Mouse (Mus musculus): Measurements from ENCODE around the gene Akt1s1. TPM values are rescaled to one million over a fixed set of nuclear protein-coding genes. Genes with fewer than 3 reads are reported as not detected.

Gene Akt1s1
- polyA plus RNA-seq, 1 experiment from 2014 or later, result 105 TPM

DNA sequence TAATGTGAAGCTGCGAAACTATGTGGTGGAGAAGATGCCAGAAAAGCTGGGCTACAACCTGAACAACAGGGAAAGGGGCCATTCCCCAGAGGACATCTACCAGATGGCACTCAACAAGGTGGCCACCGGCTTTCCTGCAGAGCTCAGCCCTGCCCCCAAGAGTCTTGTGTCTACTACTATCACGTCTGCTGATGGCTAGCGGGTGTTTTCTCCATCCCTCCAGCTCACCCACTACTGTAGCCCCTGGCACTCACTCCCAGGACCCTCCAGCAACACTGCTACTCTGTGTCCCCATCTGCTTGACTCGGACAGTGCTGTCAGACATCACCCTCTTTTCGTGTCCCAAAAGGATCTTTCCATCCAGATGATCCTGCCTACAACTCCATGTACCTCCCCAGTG, 10.7 kb upstream of the Akt1s1 start:
- Histone ChIP-seq H3K4me1 (ENCODE audit: control insufficient read depth, insufficient read depth, low read length) (peaks cover 18% of the 10 kb centered on the region), H3K4me3 (ENCODE audit: low read length) (no peak overlapping the region), H3K9ac (ENCODE audit: low read depth, low read length) (no peak overlapping the region), H3K36me3 (ENCODE audit: control insufficient read depth, insufficient read depth, low read length) (peaks cover 9% of the 10 kb centered on the region), H3K9me3 (ENCODE audit: control insufficient read depth, low read length) (no peaks in the 10 kb centered on the region), H3K4me2 (ENCODE audit: low read depth, low read length) (no peak overlapping the region), H3K27ac (ENCODE audit: low read length) (no peak overlapping the region), H3K27me3 (replicated peaks; ENCODE audit: control insufficient read depth, insufficient read depth, low read length) (peaks cover 5% of the 10 kb centered on the region; the same call in 1 of the 2 replicates)
- no peak for ATAC-seq
- WGBS, result 88% methylated on average over 6 of the region's 6 CpGs

GRCm38 (mm10) chr7:44839171-44839490, 9.7 kb upstream of the Akt1s1 start:
- Histone ChIP-seq H3K9ac (ENCODE audit: low read depth, low read length) (peak overlapping the region; percentile 69), H3K27me3 (replicated peaks; ENCODE audit: control insufficient read depth, insufficient read depth, low read length) (peaks cover 5% of the 10 kb centered on the region; the same call in 1 of the 2 replicates), H3K4me2 (ENCODE audit: low read depth, low read length) (peak overlapping the region; percentile 81), H3K4me3 (ENCODE audit: low read length) (peak overlapping the region; percentile 44), H3K4me1 (ENCODE audit: control insufficient read depth, insufficient read depth, low read length) (peaks cover 18% of the 10 kb centered on the region), H3K9me3 (ENCODE audit: control insufficient read depth, low read length) (no peaks in the 10 kb centered on the region), H3K36me3 (ENCODE audit: control insufficient read depth, insufficient read depth, low read length) (peaks cover 10% of the 10 kb centered on the region), H3K27ac (ENCODE audit: low read length) (no peak overlapping the region)
- 29% methylated on average over 11 of the region's 11 CpGs for WGBS
- ATAC-seq, result no peak

GRCm38 (mm10) chr7:44839491-44840191, 9.2 kb upstream of the Akt1s1 start:
- WGBS, result 3% methylated on average over 58 of the region's 58 CpGs
- peak; percentile 72 for ATAC-seq
- H3K4me3 ChIP-seq (ENCODE audit: low read length), result peak overlapping the region; percentile 44
- H3K9ac ChIP-seq (ENCODE audit: low read depth, low read length), result peak overlapping the region; percentile 69
- peaks cover 18% of the 10 kb centered on the region for H3K4me1 ChIP-seq (ENCODE audit: control insufficient read depth, insufficient read depth, low read length)
- peaks cover 15% of the 10 kb centered on the region for H3K36me3 ChIP-seq (ENCODE audit: control insufficient read depth, insufficient read depth, low read length)
- peaks cover 5% of the 10 kb centered on the region; the same call in 1 of the 2 replicates for H3K27me3 ChIP-seq (replicated peaks; ENCODE audit: control insufficient read depth, insufficient read depth, low read length)
- H3K4me2 ChIP-seq (ENCODE audit: low read depth, low read length), result peak overlapping the region; percentile 81
- no peak overlapping the region for H3K27ac ChIP-seq (ENCODE audit: low read length)
- no peaks in the 10 kb centered on the region for H3K9me3 ChIP-seq (ENCODE audit: control insufficient read depth, low read length)

DNA sequence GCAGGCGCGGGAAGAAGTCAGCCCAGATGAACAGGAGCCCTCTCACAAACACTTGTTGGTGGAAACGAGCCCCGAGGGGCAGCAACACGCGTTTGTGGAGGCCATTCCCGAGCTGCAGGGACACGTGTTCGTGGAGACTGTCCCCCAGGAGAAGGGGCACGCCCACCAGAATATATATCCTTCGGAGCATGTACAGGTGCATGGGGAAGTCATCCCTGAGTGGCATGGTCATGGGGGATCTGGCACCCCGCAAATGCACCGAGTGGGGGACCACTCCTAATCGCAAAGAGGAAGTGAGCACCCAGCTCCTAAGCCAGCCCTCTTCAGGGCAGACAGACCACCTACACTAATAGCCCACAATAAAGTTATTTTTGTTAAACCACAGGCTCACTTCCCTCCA, 8.4 kb upstream of the Akt1s1 start:
- peaks cover 15% of the 10 kb centered on the region for H3K36me3 ChIP-seq (ENCODE audit: control insufficient read depth, insufficient read depth, low read length)
- 54% methylated on average over 14 of the region's 14 CpGs for WGBS
- ATAC-seq, result no peak

GRCm38 (mm10) chr7:44841825-44842463, 6.8 kb upstream of the Akt1s1 start:
- Histone ChIP-seq H3K4me1 (ENCODE audit: control insufficient read depth, insufficient read depth, low read length) (peaks cover 12% of the 10 kb centered on the region), H3K4me2 (ENCODE audit: low read depth, low read length) (no peak overlapping the region), H3K27ac (ENCODE audit: low read length) (no peak overlapping the region), H3K36me3 (ENCODE audit: control insufficient read depth, insufficient read depth, low read length) (peaks cover 29% of the 10 kb centered on the region), H3K4me3 (ENCODE audit: low read length) (no peak overlapping the region), H3K9ac (ENCODE audit: low read depth, low read length) (no peak overlapping the region), H3K9me3 (ENCODE audit: control insufficient read depth, low read length) (no peaks in the 10 kb centered on the region), H3K27me3 (replicated peaks; ENCODE audit: control insufficient read depth, insufficient read depth, low read length) (peaks cover 5% of the 10 kb centered on the region; the same call in 1 of the 2 replicates)
- 92% methylated on average over 8 of the region's 8 CpGs for WGBS
- ATAC-seq, result no peak

More for the DNA sequence above, 8.4 kb upstream of the Akt1s1 start:
- peaks cover 18% of the 10 kb centered on the region for H3K4me1 ChIP-seq (ENCODE audit: control insufficient read depth, insufficient read depth, low read length)
- no peaks in the 10 kb centered on the region for H3K9me3 ChIP-seq (ENCODE audit: control insufficient read depth, low read length)
- H3K4me2 ChIP-seq (ENCODE audit: low read depth, low read length), result peak overlapping the region; percentile 81; the same call in 1 of the 2 replicates
- no peak overlapping the region for H3K27ac ChIP-seq (ENCODE audit: low read length)
- H3K9ac ChIP-seq (ENCODE audit: low read depth, low read length), result peak overlapping the region; percentile 69; the same call in 1 of the 2 replicates
- peak overlapping the region; percentile 44; the same call in 1 of the 2 replicates for H3K4me3 ChIP-seq (ENCODE audit: low read length)
- H3K27me3 ChIP-seq (replicated peaks; ENCODE audit: control insufficient read depth, insufficient read depth, low read length), result peaks cover 5% of the 10 kb centered on the region; the same call in 1 of the 2 replicates

DNA sequence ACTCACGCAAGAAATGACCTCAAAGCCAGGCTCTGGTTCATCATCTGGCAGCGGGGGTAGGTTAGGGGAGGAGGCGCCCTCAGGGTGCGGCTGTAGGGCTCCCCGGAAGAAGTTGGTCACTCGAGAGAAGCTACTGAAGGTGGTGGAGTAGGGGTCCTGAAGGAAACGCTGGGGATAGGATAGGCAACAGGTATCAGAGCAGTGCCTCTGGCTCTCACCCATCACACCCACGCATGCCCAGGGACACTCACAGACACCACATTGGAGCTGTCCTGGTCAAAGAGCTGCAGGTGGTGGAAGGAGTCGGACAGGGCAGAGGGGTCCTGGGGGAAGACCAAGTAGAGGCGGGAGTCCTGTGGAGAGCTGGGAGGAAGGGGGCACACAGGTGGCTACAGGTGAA, 3.8 kb upstream of the Akt1s1 start:
- peaks cover 5% of the 10 kb centered on the region; the same call in 1 of the 2 replicates for H3K27me3 ChIP-seq (replicated peaks; ENCODE audit: control insufficient read depth, insufficient read depth, low read length)
- no peak overlapping the region for H3K9ac ChIP-seq (ENCODE audit: low read depth, low read length)
- no peak for ATAC-seq
- H3K36me3 ChIP-seq (ENCODE audit: control insufficient read depth, insufficient read depth, low read length), result peaks cover 29% of the 10 kb centered on the region
- 91% methylated on average over 10 of the region's 10 CpGs for WGBS
- H3K4me3 ChIP-seq (ENCODE audit: low read length), result no peak overlapping the region
- no peak overlapping the region for H3K4me2 ChIP-seq (ENCODE audit: low read depth, low read length)
- no peaks in the 10 kb centered on the region for H3K9me3 ChIP-seq (ENCODE audit: control insufficient read depth, low read length)
- H3K27ac ChIP-seq (ENCODE audit: low read length), result no peak overlapping the region
- H3K4me1 ChIP-seq (ENCODE audit: control insufficient read depth, insufficient read depth, low read length), result peaks cover 13% of the 10 kb centered on the region

DNA sequence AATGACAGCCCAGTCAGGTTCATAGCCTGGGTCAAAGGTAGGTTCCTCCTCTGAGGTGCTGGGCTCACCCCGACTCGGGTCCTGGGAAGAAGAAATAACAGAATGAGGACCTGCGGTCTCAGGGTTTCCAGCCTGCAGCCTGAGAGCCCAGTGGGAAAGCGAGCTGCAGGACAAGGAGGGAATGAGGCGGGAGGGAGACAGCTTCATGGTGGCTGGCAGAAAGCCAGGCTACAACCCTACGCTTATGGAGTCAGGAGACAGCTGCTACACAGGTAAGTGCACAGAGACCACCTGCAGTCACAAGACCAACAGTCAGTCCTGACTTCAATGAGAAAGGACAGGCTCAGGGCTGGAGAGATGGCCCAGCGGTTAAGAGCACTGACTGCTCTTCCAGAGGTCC, 2.0 kb upstream of the Akt1s1 start:
- ATAC-seq, result no peak
- Histone ChIP-seq H3K4me3 (ENCODE audit: low read length) (no peak overlapping the region), H3K4me2 (ENCODE audit: low read depth, low read length) (no peak overlapping the region), H3K9me3 (ENCODE audit: control insufficient read depth, low read length) (no peaks in the 10 kb centered on the region), H3K9ac (ENCODE audit: low read depth, low read length) (no peak overlapping the region), H3K27ac (ENCODE audit: low read length) (no peak overlapping the region), H3K27me3 (replicated peaks; ENCODE audit: control insufficient read depth, insufficient read depth, low read length) (no peaks in the 10 kb centered on the region), H3K4me1 (ENCODE audit: control insufficient read depth, insufficient read depth, low read length) (peaks cover 19% of the 10 kb centered on the region), H3K36me3 (ENCODE audit: control insufficient read depth, insufficient read depth, low read length) (peaks cover 30% of the 10 kb centered on the region)
- 93% methylated on average over 7 of the region's 7 CpGs for WGBS

- Histone ChIP-seq H3K4me3 (ENCODE audit: low read length) (peak overlapping the region; percentile 82), H3K9ac (ENCODE audit: low read depth, low read length) (peak overlapping the region; percentile 62), H3K27ac (ENCODE audit: low read length) (no peak overlapping the region), H3K36me3 (ENCODE audit: control insufficient read depth, insufficient read depth, low read length) (peaks cover 25% of the 10 kb centered on the region), H3K9me3 (ENCODE audit: control insufficient read depth, low read length) (no peaks in the 10 kb centered on the region), H3K4me1 (ENCODE audit: control insufficient read depth, insufficient read depth, low read length) (peaks cover 19% of the 10 kb centered on the region), H3K27me3 (replicated peaks; ENCODE audit: control insufficient read depth, insufficient read depth, low read length) (no peaks in the 10 kb centered on the region), H3K4me2 (ENCODE audit: low read depth, low read length) (peak overlapping the region; percentile 94)
- ATAC-seq, result no peak
- WGBS, result 64% methylated on average over 5 of the region's 5 CpGs
Measured at GRCm38 (mm10) chr7:44847772-44848171, 1.0 kb upstream of the Akt1s1 start.

- peak overlapping the region; percentile 91 for H3K9ac ChIP-seq (ENCODE audit: low read depth, low read length)
- H3K4me1 ChIP-seq (ENCODE audit: control insufficient read depth, insufficient read depth, low read length), result peaks cover 31% of the 10 kb centered on the region
- H3K4me3 ChIP-seq (ENCODE audit: low read length), result peak overlapping the region; percentile 82
- under 1% methylated on average over 41 of the region's 41 CpGs for WGBS
- no peaks in the 10 kb centered on the region for H3K9me3 ChIP-seq (ENCODE audit: control insufficient read depth, low read length)
- peaks cover 17% of the 10 kb centered on the region; the same call in 1 of the 2 replicates for H3K36me3 ChIP-seq (ENCODE audit: control insufficient read depth, insufficient read depth, low read length)
- peak; percentile 65 for ATAC-seq
- H3K4me2 ChIP-seq (ENCODE audit: low read depth, low read length), result peak overlapping the region; percentile 67
- H3K27me3 ChIP-seq (replicated peaks; ENCODE audit: control insufficient read depth, insufficient read depth, low read length), result no peaks in the 10 kb centered on the region
- peak overlapping the region; percentile 99 for H3K27ac ChIP-seq (ENCODE audit: low read length)
Measured at GRCm38 (mm10) chr7:44849416-44850111, 773 bp downstream of the Akt1s1 start.
